Mouse (Mus musculus): ENCODE results near the gene Kcnj15. TPM values are rescaled to one million over a fixed set of nuclear protein-coding genes. Genes with fewer than 3 reads are reported as not detected.

Kcnj15 gene
- polyA plus RNA-seq, 1 experiment: 0.01 TPM

DNA sequence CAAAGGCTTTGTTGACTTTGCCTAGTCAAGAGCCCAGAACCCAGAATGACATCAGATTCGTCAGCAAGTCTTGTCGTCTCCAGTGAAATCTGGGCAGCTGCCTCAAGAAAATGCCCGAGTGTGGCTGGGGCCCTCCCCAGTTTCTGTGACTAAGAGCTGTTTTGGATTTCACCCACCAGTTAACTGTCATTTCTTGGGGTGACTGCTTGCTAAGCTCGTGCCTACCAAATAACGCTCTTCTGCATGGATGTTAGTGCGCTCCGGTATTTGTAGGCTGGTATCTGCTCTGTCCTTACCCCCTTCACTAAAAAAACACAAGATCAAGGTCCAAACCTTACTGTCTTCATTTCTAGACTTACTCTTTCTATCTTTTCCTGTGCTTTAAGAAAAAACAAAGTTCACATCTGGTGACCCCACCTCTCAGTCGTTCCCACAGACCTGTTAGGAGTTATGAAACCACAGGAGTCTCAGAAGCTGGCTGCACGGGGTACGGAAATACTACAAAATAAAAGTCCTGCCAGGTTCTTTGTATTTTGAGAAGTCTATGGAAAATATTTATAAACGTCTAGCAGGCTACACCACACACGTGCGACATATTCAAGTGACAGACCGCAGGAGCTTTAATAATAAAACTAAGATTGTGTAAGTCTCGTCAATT, 5.5 kb downstream of the Kcnj15 start:
- Histone ChIP-seq H3ac (ENCODE audit: control insufficient read depth, insufficient read length) (no peak overlapping the region), H3K79me2 (ENCODE audit: control insufficient read depth, insufficient read depth) (no peaks in the 10 kb centered on the region), H3K27me3 (ENCODE audit: control insufficient read depth, insufficient read depth, insufficient read length) (no peaks in the 10 kb centered on the region), H3K36me3 (ENCODE audit: control insufficient read depth, insufficient read depth) (no peaks in the 10 kb centered on the region), H3K4me2 (ENCODE audit: low read depth) (no peak overlapping the region), H3K4me3 (no peak overlapping the region)
- TF ChIP-seq TCF12 (IDR thresholded peaks at IDR 0.05; ENCODE audit: insufficient read depth, poor library complexity, severe bottlenecking): no peak
- TF ChIP-seq MYOG (IDR thresholded peaks at IDR 0.05; ENCODE audit: control insufficient read depth in 1 of 3, insufficient read depth in 1 of 3, insufficient read length in 2 of 3, low read depth in 2 of 3): no peak
- no peak for TF ChIP-seq SRF (IDR thresholded peaks at IDR 0.05; ENCODE audit: control insufficient read depth, insufficient read length, low read depth)
- TF ChIP-seq POLR2AphosphoS2 (IDR thresholded peaks at IDR 0.05; ENCODE audit: insufficient read length, low read depth): no peak

DNA sequence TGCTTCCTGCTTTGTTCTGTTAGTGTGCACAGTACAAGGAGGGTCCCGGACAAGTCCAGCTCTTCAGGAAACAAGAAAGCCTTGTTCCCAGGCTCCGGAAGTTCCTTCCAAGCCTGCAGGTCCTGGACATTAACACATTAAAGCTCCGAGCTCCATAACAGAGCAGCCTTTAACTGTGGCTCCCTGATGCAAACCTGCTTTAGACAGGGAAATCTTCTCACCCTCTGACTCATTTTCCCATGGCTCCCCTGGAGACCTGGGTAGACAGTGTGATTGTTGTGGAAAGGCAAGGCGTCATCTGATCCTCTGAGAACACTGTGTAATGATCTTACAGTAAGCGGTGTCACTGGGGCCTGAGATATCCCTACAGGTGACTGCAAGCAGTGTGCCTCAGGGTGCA, 7.0 kb downstream of the Kcnj15 start:
- Histone ChIP-seq H3ac (ENCODE audit: control insufficient read depth, insufficient read length) (no peak overlapping the region), H3K4me3 (no peak overlapping the region), H3K79me2 (ENCODE audit: control insufficient read depth, insufficient read depth) (no peaks in the 10 kb centered on the region), H3K4me2 (ENCODE audit: low read depth) (peak overlapping the region; percentile 12), H3K36me3 (ENCODE audit: control insufficient read depth, insufficient read depth) (no peaks in the 10 kb centered on the region), H3K27me3 (ENCODE audit: control insufficient read depth, insufficient read depth, insufficient read length) (no peaks in the 10 kb centered on the region)
- TF ChIP-seq REST (IDR thresholded peaks at IDR 0.05; ENCODE audit: insufficient read depth, insufficient read length): no peak
- TF ChIP-seq CEBPB (IDR thresholded peaks at IDR 0.05; ENCODE audit: insufficient read depth, poor library complexity, severe bottlenecking): peak; percentile 72; the same call in 1 of the 2 replicates
- TF ChIP-seq MYOG (IDR thresholded peaks at IDR 0.05; ENCODE audit: control insufficient read depth in 1 of 3, insufficient read depth in 1 of 3, insufficient read length in 2 of 3, low read depth in 2 of 3): no peak

DNA sequence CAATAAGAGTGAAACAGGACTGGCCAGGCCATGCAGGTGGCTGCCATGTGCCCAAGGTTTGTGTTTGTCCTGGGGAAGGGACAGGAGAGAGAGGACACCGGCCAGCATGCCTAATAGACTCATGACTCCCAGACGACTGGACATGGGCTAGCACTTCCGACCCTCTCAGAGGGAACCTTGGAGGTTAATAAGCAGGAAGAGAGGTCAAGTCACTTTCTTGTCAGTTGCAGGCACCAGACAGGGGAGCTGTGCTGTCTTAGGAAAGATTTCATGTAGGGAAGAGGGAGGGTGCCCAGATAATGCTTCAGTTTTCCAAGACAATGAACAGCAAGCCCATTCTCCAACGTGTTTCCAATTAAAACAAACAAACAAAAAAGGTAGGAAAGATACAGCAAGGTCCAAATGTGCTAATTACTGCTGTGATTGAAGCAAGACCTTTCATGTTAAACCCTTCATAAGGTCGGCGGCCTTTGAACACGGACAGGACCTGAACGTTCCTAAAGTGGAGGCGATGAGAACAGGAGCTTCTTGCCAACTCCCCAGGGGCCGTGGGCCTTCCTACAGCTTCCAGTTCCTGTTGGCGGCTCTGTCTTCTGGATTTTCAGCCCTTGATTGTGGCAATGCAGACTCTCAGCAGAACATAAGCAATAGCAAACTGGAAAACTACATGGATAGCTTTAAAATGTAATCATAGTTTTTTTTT, 10.3 kb downstream of the Kcnj15 start:
- no peak for TF ChIP-seq POLR2AphosphoS2 (IDR thresholded peaks at IDR 0.05; ENCODE audit: insufficient read length, low read depth)
- TF ChIP-seq TCF12 (IDR thresholded peaks at IDR 0.05; ENCODE audit: insufficient read depth, poor library complexity, severe bottlenecking): no peak
- TF ChIP-seq SRF (IDR thresholded peaks at IDR 0.05; ENCODE audit: control insufficient read depth, insufficient read length, low read depth): no peak
- TF ChIP-seq USF1 (IDR thresholded peaks at IDR 0.05; ENCODE audit: low read depth): no peak
- TF ChIP-seq TCF3 (IDR thresholded peaks at IDR 0.05; ENCODE audit: insufficient read length, low read depth): no peak
- TF ChIP-seq MAX (IDR thresholded peaks at IDR 0.05; ENCODE audit: low read depth): no peak
- no peak for TF ChIP-seq CEBPB (IDR thresholded peaks at IDR 0.05; ENCODE audit: insufficient read depth, poor library complexity, severe bottlenecking)
- TF ChIP-seq MYOD1 (IDR thresholded peaks at IDR 0.05; ENCODE audit: control insufficient read depth in 1 of 3, insufficient read length in 2 of 3, low read depth in 2 of 3): no peak
- TF ChIP-seq E2F4 (IDR thresholded peaks at IDR 0.05; ENCODE audit: insufficient read depth): no peak
- TF ChIP-seq MYOG (IDR thresholded peaks at IDR 0.05; ENCODE audit: control insufficient read depth in 1 of 3, insufficient read depth in 1 of 3, insufficient read length in 2 of 3, low read depth in 2 of 3): no peak
- no peak for TF ChIP-seq REST (IDR thresholded peaks at IDR 0.05; ENCODE audit: insufficient read depth, insufficient read length)
- TF ChIP-seq POLR2A (IDR thresholded peaks at IDR 0.05; ENCODE audit: insufficient read length, low read depth): no peak
- no peak overlapping the region for H3K4me2 ChIP-seq (ENCODE audit: low read depth)
- H3ac ChIP-seq (ENCODE audit: control insufficient read depth, insufficient read length): no peak overlapping the region
- H3K36me3 ChIP-seq (ENCODE audit: control insufficient read depth, insufficient read depth): no peaks in the 10 kb centered on the region
- no peaks in the 10 kb centered on the region for H3K79me2 ChIP-seq (ENCODE audit: control insufficient read depth, insufficient read depth)
- H3K4me3 ChIP-seq: no peak overlapping the region
- no peaks in the 10 kb centered on the region for H3K27me3 ChIP-seq (ENCODE audit: control insufficient read depth, insufficient read depth, insufficient read length)

DNA sequence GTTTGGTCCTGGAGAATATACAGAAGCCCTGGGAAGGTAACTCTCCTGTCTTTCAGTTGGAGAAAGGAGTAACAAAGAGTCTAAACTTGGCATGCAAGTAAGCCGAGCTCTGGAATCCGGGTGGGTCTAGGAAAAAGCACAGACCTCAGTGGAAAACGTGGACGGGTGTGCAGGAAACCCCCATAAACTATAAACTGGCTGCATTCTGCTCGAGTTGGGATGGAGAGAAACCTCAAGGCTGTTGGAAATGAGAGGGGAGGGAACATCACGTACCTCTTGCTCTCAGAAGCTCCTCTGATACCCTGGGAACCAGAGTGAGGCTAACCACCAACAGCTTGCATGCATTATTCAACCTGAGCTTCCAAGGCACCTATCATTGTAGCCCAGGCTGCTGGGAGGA, 12.3 kb downstream of the Kcnj15 start:
- H3K79me2 ChIP-seq (ENCODE audit: control insufficient read depth, insufficient read depth): no peaks in the 10 kb centered on the region
- no peak overlapping the region for H3ac ChIP-seq (ENCODE audit: control insufficient read depth, insufficient read length)
- TF ChIP-seq POLR2AphosphoS2 (IDR thresholded peaks at IDR 0.05; ENCODE audit: insufficient read length, low read depth): no peak
- no peak for TF ChIP-seq CEBPB (IDR thresholded peaks at IDR 0.05; ENCODE audit: insufficient read depth, poor library complexity, severe bottlenecking)
- no peak for TF ChIP-seq USF1 (IDR thresholded peaks at IDR 0.05; ENCODE audit: low read depth)
- TF ChIP-seq MYOD1 (IDR thresholded peaks at IDR 0.05; ENCODE audit: control insufficient read depth in 1 of 3, insufficient read length in 2 of 3, low read depth in 2 of 3): no peak
- TF ChIP-seq TCF3 (IDR thresholded peaks at IDR 0.05; ENCODE audit: insufficient read length, low read depth): no peak
- no peak for TF ChIP-seq MAX (IDR thresholded peaks at IDR 0.05; ENCODE audit: low read depth)
- TF ChIP-seq REST (IDR thresholded peaks at IDR 0.05; ENCODE audit: insufficient read depth, insufficient read length): no peak
- TF ChIP-seq MYOG (IDR thresholded peaks at IDR 0.05; ENCODE audit: control insufficient read depth in 1 of 3, insufficient read depth in 1 of 3, insufficient read length in 2 of 3, low read depth in 2 of 3): no peak
- no peak for TF ChIP-seq TCF12 (IDR thresholded peaks at IDR 0.05; ENCODE audit: insufficient read depth, poor library complexity, severe bottlenecking)
- no peak for TF ChIP-seq E2F4 (IDR thresholded peaks at IDR 0.05; ENCODE audit: insufficient read depth)
- no peak for TF ChIP-seq SRF (IDR thresholded peaks at IDR 0.05; ENCODE audit: control insufficient read depth, insufficient read length, low read depth)
- TF ChIP-seq POLR2A (IDR thresholded peaks at IDR 0.05; ENCODE audit: insufficient read length, low read depth): no peak
- no peaks in the 10 kb centered on the region for H3K36me3 ChIP-seq (ENCODE audit: control insufficient read depth, insufficient read depth)
- H3K4me3 ChIP-seq: no peak overlapping the region
- H3K27me3 ChIP-seq (ENCODE audit: control insufficient read depth, insufficient read depth, insufficient read length): no peaks in the 10 kb centered on the region
- no peak overlapping the region for H3K4me2 ChIP-seq (ENCODE audit: low read depth)

DNA sequence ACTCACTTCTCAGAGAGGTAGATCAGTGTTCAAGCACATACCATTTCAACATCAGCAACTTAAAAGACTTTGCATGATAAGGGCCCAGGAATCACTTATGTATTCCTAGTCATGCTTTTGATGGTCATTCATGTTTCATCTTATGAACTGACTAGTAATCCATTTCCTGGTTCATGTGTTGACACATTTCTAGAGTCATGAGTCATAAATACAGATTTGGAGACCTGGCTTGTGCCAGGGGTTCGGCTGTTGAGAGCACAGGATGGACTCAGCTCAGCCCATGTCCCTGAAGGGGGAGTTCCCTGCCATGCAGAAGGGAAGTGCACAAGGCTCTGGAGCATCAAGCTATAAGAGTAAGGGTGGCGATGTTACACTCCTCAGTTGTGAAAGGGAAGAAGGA, 15.7 kb downstream of the Kcnj15 start:
- TF ChIP-seq SRF (IDR thresholded peaks at IDR 0.05; ENCODE audit: control insufficient read depth, insufficient read length, low read depth): no peak
- TF ChIP-seq CEBPB (IDR thresholded peaks at IDR 0.05; ENCODE audit: insufficient read depth, poor library complexity, severe bottlenecking): no peak
- TF ChIP-seq TCF3 (IDR thresholded peaks at IDR 0.05; ENCODE audit: insufficient read length, low read depth): no peak
- no peak for TF ChIP-seq USF1 (IDR thresholded peaks at IDR 0.05; ENCODE audit: low read depth)
- TF ChIP-seq E2F4 (IDR thresholded peaks at IDR 0.05; ENCODE audit: insufficient read depth): no peak
- no peak for TF ChIP-seq MYOD1 (IDR thresholded peaks at IDR 0.05; ENCODE audit: control insufficient read depth in 1 of 3, insufficient read length in 2 of 3, low read depth in 2 of 3)
- no peak for TF ChIP-seq MYOG (IDR thresholded peaks at IDR 0.05; ENCODE audit: control insufficient read depth in 1 of 3, insufficient read depth in 1 of 3, insufficient read length in 2 of 3, low read depth in 2 of 3)
- no peak for TF ChIP-seq REST (IDR thresholded peaks at IDR 0.05; ENCODE audit: insufficient read depth, insufficient read length)
- no peak for TF ChIP-seq MAX (IDR thresholded peaks at IDR 0.05; ENCODE audit: low read depth)
- no peak for TF ChIP-seq POLR2AphosphoS2 (IDR thresholded peaks at IDR 0.05; ENCODE audit: insufficient read length, low read depth)
- no peak for TF ChIP-seq TCF12 (IDR thresholded peaks at IDR 0.05; ENCODE audit: insufficient read depth, poor library complexity, severe bottlenecking)
- TF ChIP-seq POLR2A (IDR thresholded peaks at IDR 0.05; ENCODE audit: insufficient read length, low read depth): no peak
- Histone ChIP-seq H3K27me3 (ENCODE audit: control insufficient read depth, insufficient read depth, insufficient read length) (no peaks in the 10 kb centered on the region), H3K4me2 (ENCODE audit: low read depth) (no peak overlapping the region), H3K36me3 (ENCODE audit: control insufficient read depth, insufficient read depth) (no peaks in the 10 kb centered on the region), H3K79me2 (ENCODE audit: control insufficient read depth, insufficient read depth) (no peaks in the 10 kb centered on the region), H3K4me3 (no peak overlapping the region), H3ac (ENCODE audit: control insufficient read depth, insufficient read length) (no peak overlapping the region)

Data from myocyte (in vitro differentiated cells).